Mouse (Mus musculus): ENCODE results near the gene Pemt.

Gene Pemt

DNA sequence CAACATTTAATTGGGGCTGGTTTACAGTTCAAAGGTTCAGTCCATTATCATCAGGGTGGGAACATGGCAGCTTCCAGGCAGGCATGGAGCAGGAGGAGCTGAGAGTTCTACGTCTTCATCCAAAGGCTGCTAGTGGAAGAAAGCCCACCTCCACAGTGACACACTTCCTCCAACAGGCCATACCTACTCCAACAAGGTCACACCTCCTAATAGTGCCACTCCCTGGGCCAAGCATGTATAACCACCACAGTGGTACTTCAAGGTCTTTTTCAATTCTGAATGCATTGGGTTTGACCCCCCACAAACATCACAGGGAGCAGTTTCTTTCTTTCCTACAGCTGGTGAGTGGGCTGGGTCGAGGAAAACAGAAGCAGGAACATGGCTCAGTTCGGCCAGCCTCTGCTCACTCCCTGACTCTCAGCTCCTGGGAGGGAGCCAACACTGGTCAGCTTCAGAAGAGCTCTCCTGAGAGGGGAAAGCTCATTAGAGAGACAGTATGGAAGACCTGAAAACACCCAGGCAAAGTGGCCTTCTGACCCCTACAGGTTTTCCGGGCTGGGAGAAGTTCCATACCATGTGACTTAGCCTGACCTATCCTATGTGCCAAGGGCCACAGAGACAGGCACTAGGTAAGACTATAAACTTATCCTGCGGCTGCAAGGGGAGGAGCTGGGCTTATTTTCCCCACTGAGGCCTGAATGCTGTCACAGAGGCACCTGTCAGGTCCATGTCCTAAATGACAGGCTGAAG is 44.9 kb downstream of the Pemt start:
- no peak for DNase-seq (ENCODE audit: low read depth, low spot score)

DNA sequence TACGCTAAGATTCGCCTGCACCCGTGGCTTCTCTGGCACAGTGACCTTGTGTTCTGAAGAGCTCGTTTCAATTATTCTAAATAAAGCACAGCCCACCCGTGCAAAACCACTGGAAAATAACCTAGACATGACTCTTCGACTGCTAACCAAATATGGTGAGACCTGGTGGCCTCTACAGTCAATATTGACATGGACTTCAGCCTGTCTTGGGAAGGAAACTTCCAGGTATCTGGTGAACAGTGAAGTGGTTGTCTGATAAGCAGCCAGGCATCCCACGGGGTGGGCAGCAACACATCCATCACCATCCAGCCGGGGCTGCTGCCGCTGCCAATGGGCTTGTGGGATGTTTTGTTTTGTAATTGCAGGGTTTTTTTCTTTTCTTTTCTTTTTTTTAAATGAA is 52.0 kb downstream of the Pemt start:
- DNase-seq (ENCODE audit: low read depth, low spot score), result no peak

DNA sequence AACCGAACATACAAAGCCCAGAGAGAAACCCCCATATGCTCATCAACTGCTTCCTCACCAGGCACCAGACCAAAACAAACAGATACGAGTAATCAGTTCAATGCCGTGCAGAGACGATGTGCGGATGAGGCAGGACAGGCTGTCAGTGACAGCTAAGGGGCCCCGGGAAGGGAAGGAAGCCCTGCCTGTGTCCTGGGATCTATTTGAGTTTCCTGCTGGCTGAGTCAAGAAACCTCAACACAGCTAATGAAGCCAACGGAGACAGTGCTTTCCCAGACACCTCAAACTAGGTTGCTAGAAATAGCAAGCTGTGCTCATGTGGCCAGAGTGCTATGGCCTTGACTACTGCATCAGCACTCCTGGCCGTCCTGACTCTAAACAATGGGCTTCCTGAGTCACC is 54.9 kb downstream of the Pemt start:
- no peak for DNase-seq (ENCODE audit: low read depth, low spot score)

DNA sequence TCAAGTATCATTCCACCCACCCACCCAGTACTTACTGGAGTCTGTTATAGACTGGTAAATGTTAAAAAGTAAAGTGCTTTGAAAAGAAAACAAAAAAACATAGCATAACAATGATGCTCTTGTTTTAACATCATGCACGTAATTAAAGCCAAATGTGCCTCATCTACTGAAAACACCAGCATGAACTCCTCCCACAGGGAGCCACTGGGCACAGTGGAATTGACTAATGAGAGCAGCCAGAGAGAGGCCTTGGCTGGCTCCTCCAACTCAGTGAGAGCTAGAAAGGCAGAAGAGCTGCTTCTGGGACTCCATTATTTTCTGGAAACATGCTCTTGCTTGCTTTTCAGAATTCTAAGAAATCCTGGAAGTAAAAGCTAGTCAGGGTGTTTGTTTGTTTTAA is 56.9 kb downstream of the Pemt start:
- DNase-seq (ENCODE audit: low read depth, low spot score), result no peak

DNA sequence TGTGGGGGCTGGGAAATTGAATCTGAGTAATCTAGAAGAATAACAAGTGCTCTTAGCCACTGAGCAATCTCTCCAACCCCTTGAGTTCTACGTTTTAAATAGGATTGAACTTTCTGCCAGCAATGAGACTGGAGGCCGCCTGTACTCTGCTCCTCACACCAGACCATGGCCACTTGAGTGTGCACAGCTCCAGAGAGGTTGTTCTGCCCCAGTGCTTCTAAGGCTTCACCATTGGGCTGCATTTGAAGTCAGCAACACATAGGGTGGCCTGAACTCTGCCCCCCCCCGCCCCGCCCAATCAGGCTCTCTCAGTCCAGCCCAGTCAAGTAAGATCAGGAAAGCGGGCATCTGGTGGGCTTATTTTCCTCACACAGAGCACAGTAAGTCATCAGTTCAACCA is 68.5 kb downstream of the Pemt start:
- no peak for DNase-seq (ENCODE audit: low read depth, low spot score)

DNA sequence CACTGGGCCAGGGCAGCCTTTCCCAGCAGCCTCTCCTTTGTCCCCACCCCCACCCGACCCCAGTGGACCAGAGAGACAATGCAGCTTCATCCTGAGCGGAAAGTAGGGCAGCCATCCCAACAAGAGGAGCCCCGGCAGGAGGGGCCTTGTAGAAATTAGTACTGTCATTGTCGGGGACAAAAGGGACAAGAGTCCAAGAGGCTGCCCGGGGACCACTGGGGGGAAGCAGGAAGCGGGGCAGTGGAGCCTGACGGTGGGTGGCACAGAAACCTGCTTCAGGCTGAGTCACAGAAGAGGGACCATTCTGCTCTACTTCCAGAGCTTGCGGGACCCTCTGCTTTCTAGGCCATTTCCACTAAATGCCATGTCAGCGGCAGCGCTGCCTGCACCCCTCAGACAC is 71.0 kb downstream of the Pemt start:
- no peak for DNase-seq (ENCODE audit: low read depth, low spot score)

DNA sequence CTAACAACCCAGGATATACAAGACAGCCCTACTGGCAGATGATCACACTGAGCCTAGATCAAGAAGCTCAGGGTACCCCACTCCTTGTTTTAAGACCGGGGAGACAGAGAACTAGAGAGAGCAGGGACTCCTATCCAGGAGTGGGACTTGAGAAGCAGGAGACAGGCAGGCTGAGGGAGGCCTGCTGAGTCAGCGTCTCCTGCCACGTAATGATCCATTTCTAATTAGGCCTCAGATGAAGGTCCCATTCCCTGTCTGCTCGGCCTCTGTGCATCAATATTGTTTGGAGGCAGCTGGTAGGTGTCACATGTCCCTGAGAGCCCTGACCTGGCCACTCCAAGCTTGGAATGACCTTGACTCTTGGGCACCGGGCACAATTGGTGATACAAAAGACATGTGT is 72.9 kb downstream of the Pemt start:
- DNase-seq (ENCODE audit: low read depth, low spot score), result no peak

DNA sequence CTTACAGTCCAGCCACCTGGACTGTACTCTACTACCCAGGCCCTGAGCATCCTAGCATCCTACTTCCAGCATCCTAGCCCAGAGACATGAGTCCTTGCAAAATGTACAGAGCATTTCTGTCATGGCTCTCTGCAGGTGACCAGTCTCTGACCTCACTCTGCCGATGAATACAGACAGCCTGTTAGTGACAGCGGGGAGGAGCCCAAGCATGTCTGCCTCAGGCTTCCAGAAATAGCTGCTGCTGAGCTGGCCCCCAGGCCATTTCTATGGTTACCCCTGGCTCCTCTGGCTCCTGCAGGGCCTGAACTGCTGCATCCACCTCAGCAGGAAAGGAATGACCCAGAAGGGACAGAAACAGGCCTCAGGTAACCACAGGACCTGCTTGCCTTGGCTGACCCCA is 74.6 kb downstream of the Pemt start:
- DNase-seq (ENCODE audit: low read depth, low spot score), result no peak

DNA sequence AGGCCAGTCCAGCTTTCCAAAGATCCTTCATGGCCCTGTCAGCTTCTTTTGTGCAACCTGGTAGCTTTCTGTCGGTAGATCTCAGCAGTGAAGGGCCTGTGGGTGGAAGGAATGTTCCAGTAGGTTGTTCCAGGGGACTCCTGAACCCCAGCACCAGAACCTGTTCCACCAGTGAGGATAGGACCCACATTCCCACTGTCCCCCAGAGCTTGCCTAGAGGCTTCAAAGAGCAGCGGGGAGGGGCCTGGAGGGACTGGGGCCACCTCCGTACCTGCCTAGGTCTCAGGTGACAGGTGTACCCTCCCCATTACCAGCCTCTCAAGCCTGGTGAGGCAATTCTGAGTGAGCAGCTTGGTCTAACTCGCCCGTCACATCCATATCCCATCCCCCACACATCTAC is 75.5 kb downstream of the Pemt start:
- DNase-seq (ENCODE audit: low read depth, low spot score), result no peak

DNA sequence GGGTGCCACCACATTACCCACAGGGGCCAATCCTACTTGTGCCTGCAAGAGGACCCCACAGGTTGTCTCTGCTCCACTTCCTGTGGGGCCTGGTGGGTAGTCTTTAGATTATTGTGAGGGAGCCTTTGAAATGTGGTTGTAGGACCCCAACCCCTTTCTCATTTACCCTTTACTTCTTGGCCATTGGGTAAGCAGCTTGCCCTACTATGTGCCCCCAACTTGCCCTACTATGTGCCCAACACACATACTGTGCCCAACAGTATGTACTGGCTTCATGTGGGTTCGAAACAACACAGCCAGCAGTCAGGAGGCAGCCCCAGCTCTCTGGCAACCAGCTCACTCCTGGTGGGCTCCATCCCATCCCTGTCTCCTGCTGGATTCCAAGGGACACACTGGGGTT is 78.5 kb downstream of the Pemt start:
- DNase-seq (ENCODE audit: low read depth, low spot score), result no peak

DNA sequence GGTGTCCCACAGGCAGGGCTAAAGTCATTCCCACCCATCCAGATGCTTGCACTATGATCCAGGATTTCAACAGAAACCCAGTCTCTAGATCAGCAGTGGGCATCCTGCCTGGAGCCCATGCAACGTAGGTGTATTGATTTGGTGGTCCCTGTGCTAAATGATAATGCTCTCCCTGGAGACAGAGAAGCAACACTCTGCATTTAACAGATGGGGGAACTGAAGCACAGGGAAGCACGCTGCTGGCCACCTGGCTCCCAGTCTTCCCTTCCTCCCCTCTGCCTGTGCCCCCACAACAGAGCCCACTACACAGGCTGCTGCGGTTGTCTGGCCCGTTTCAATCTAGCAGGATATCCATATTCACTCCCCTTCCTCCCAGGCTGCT is 80.2 kb downstream of the Pemt start:
- no peak for DNase-seq (ENCODE audit: low read depth, low spot score)

DNA sequence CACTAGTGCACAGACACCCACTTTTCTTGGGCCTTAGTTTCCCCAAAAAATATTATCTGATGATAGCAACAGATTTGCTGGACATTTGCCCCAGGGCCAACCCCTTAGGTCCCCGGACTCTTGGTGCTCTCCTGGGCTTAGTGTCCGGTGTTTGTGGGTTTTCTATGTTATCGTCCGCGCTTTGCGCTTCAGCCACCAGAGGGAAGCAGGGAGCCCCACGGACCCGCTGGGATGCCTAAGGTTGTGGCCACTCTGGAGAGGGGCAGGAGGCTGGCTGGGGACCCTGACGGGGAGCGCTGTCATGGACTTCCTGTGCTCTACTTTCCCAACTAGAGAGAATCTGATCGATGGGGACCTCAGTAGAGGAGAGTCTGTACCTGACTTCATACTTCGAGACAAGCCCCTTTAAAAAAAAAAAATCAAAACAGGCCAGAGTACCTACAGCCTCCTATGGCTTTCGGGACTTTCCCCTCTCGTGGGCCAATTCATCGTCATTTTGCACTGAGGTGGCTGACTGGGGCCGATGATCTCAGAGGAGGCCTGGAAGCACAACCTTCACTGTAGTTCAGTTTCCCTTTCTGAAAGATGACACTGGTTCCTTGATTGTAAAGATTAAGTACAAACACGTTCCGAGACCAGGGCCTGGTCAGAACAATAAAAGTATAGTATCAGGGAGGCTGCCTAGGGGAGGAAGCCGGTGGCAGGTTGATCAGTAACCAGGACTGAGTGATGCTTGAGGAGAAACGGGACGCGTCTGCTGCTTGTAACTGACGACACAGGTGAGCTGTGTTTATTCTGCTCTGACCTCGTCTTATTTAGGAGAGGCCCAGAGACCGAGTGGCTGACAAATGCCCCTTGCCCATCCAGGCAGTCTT is 80.8 kb downstream of the Pemt start:
- DNase-seq (ENCODE audit: low read depth, low spot score), result no peak

DNA sequence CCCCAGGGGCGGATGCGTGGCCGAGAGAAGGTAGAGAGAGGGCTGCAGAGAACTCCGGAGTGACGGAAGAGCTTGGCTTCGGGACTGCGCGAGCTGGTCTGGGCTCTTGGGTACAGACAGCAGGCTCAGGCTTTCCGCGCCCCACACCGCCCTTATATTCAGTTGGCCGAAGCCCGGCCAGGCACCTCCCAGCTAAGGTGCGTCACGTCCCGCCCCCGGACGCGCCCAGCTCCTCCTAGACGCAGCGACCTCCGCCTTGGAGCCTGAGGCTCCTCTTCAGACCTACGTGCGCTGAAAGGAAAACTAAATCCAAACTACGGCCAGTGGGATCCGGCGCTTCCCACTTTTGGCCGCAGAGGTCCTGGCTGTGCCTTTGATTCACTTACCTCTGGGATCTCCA is 81.5 kb downstream of the Pemt start, which contains the start of gene Rasd1:
TSS of gene Rasd1 (minus strand) at position 127 of the 400 bp plus-strand sequence.
- DNase-seq (ENCODE audit: low read depth, low spot score), result no peak

DNA sequence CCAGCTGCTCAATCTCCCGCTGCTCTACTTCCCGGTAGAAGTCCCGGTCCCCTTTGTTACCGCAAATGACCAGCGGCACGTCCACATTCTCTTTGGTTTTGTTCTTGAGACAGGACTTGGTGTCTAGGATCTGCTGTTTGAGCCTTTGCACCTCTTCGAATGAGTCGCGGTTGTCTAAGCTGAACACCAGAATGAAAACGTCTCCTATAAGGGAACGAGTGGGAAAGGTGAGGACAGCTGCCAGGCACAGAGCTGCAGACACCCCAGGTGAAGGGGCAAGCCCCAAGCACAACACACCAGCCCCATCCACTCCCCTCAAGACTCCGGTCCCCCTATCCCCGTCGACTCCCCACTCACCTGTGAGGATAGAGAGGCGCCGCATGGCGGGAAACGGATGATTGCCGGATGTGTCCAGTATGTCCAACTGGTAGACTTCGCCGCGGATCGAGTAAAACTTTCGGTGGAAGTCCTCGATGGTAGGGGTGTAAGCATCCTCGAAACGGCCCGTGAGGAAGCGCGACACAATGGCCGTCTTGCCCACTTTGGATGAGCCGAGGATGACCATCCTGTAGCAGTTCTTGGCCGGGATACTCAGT is 82.0 kb downstream of the Pemt start:
- DNase-seq (ENCODE audit: low read depth, low spot score), result no peak

DNA sequence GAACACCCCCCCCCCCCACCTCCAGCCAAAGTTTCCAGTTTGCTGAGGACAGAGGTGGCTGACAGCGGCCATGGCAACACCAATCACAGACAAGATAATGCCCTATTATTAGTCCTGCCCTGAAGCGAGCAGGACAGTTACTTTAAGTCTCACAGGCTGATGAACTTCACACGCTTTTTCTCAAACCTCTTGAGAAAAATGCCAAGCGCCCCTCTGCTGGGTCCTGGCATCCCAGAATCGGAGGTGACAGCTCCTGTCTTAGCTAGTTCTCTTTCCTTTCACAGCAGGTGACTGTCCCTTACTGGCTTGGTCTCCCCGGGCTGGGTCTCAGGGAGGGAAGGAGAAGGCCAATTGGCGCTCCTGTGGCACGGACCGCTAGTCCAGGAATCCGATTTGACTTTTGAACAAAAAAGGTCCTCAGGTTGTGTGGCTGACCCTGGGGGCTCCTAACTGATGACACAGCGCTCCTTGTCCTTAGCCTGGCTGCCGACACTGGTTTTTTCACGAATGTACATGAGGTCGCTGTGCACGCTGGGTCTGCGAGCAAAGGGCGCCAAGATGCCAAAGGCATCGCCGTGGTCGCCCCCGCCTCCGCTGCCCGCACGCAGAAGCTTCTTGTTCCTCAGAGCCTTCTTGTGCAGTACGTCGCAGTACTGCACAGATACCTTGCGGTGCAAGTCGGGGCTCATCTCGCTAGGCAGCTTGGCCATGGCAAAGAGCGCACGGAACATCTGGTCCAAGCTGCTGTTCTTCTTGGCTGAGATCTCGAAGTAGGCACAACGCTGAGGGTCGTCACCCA is 82.7 kb downstream of the Pemt start:
- no peak for DNase-seq (ENCODE audit: low read depth, low spot score)

DNA sequence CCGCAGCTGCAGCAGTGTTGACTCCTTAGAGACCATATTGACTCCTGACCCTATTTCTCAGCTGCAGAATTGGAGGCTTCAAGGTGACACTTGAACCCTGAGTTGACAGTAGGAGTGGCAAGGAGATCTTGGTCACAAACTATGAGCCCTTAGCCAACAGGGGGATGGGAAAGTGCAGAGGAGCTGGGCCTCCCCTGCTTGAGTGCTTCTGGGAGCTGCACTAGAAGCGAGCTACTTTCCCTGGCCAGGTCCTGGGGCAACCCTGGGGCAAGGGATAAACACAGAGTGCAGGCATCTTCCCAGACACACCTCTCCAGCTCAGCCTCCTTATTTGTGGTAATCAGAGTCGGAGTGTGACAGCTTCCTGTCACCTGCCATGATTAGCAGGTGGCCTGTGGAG is 83.7 kb downstream of the Pemt start:
- no peak for DNase-seq (ENCODE audit: low read depth, low spot score)

DNA sequence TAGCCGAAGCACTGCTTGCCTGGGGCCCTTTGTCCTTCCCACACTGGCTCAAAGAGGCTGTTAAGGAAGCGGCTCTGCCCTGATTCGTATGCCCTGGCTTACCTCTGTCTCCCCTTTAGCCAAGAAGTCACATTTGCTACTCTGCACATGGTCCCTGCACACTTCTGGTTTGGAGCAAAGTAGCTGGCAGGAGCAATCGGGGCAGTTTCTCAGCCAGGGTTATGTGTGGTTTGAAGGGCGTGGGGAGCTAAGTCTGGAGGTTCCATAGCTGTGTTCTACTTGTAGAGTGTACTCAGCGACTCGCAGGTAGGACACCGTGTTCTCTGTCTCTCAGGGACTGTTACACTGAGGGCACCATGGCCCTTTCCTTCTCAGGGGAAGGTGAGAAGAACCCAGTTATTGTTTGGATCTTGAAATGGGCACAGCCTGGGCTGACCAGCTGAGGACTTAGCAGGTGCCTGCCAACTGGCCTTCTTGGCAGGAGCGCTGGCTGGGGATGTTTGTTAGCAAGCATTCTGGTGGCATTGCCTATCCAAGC is 84.9 kb downstream of the Pemt start:
- DNase-seq (ENCODE audit: low read depth, low spot score), result no peak

DNA sequence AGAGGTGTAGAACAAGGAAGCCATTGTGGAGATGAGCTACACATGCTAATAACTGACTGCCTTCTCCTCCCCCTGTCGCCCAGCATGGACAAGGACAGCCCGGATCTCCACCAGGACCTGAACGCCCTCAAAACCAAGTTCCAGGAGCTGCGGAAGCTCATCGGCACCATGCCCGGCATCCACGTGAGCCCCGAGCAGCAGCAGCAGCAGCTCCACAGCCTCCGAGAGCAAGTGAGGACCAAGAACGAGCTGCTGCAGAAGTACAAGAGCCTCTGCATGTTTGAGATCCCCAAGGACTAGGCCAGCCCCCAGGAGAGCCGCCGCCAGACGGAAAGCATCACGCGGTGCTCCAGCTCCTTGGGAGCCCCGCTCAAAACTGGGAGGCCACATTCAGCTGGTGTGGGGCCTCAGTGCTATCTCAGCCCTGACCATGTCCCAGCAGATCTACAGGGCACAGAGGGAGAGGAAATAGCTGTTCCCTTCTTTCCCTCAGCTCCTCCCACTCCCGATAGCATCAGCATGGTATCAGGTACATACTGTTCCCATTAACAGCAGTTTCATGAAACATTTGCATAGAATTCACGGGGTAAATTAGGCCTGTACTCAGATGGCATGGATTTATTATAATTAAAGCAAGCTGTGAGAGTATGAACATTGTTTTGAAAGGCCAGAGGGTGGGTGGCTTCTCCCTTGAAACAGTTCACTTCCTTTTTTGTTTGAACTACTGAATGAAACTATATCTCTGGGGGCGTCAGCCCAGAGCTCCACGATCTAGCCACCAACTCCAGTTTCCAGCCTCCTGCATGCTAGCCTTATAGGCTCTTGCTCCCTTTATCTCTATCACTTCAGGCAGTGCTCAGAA is 85.6 kb downstream of the Pemt start:
- no peak for DNase-seq (ENCODE audit: low read depth, low spot score)

DNA sequence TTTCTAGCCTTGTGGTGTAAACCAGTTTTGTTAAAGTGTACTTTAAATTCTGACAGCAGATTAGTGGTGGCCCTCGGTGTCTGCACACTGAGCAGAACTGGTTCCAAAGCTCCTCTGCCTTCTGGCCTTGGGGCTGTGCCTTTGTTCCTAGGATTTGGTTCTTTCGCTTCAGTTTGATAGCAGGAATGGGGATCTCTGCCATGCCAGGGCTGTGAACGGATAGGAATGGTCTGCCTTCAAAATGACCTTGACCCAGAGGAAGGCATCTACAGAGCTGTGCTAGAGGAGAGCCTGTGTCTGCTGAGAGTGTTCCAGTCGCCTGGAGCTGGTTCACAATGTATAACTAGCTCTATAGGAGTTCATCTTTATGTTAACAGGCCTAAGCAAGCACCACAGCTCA is 86.8 kb downstream of the Pemt start:
- no peak for DNase-seq (ENCODE audit: low read depth, low spot score)

DNA sequence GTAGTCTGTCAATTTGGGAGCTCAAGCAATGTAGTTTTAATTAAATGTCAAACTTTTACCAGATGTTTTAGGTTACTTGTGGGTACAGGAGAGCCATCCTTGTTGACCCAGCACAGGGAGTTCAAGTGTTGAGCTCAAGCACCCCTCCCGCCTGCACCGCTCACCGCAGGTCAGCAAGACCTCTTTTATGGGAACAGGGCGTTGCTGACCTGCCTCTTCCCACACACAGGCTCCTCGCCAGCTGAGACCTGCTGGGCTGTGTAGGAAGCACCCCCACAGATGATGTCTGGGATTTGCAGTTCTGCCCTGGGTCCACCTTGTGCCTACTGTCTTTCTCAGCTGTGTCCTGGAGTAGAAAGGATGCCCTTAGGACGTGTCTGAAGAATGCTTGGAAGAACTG is 89.5 kb downstream of the Pemt start:
- DNase-seq (ENCODE audit: low read depth, low spot score), result no peak

DNA sequence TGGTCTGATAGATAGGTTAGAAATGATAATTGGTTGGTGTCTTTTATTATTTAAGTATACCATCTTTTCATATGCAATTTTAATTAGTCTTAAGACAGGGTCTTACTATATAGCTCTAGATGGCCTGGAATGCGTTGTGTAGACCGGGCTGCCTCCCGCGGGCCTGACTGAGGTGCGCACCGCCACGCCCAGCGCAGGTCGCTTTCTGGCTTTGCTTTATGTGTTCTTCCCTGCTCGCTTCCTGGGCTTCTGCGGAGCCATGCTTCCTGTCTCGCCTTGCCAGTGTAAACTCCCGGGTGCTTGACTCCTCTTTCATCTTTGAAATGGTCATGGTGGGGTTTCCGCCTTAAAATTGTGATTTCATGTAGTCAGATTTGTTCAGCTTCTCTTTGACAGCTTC is 93.4 kb downstream of the Pemt start:
- no peak for DNase-seq (ENCODE audit: low read depth, low spot score)

Measured in c-Kit-negative CD71-positive TER-119-positive erythroid progenitor cells, embryonic 14.5 days (primary cell).